Mouse (Mus musculus): ENCODE data around the gene Rsg1.

Rsg1 gene

DNA sequence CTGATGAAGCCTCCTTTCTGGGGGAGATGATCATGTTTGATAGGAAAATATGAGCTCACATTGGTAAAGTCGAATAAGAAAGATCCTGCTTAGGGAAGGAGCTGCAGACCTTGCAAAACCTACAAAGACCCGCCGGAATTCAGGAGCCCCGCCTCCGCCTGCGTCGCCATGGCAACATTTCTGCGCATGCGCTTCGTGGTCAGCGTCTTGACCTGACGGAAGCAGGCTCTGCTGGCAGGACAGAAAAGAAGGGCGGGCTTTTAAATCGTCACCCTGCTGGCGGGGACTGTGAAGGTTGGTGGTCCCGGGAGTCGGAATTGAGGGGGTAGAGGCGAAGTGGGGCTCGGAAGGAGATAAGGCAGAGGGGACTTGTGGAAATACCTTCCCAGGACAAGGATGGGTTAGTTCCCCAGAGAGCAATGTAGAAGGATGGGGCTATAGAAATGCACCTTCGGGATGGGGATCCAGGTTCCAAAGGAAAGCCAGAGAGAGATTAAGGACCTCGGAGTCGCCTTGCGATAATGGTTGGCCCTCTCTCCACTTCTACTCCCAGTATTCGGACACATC, at the start of gene Rsg1:
Gene Rsg1 (plus strand): TSS at position 187 of the 567 bp plus-strand sequence.
- peak; percentile 93 to 96 for DNase-seq

DNA sequence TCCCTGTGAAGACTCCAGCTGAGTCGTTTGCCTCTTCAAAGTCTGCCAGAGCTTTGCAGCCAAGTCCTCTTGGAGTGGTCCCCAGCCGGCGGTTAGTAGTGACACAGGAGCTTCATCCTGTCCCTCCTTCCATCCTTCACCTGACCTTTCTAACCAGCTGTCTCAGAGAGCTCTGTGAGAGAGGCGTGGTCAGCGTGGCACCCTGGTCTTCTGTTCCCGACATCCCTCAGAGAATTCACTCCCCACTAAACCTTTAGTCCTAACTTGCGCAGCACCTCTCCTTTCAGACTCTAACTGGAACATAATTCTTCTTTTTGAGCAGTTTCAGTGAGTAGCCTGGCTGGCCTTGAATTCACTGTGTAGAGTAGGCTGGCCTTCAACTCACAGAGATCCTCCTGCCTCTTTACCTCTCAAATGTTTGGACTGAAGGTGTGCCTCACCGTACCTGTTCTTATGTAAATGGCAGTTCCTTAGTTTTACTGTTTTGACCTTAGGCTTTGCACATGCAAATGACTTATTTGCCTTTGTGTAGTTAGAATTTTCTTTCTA, 47.9 kb upstream of the Rsg1 start:
- DNase-seq: no peak

DNA sequence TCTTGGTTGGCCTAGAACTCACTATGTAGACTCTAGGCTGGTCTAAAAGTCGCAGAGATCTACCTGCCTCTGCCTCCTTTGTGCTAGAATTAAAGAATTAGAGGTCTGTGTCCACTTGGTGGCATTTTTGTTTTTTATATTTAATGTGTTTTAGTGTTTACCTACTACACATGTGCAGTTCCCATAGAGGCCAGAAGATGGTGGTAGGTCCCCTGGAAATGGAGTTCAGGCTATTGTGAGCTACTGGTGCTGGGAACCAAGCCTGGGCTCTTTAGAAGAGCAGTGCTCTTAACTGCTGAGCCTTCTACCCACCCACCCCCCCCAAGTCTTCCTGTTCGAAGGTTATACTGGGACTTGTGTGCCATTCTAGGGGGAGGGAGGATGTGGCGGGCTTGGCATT, 46.6 kb upstream of the Rsg1 start:
- no peak for DNase-seq

DNA sequence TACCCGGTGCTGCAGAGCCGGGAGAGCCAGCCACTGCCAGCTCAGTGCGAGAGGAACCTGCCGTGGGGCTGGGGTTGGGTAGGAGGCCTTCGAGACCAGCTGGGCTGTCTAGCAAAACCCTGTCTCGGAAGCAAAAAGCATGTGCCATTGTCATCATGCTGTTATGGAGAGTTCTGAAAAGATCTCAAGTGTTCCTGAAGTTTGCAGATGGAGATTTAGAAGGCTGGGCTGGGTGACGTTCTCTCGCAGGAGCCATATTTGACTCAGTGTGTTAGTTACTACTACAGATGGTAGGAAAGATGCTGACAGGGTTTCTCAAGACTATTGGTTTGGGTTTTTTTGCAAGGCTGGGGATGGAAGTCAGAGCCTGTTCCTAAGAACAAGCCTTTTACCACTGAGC, 41.6 kb upstream of the Rsg1 start:
- DNase-seq: no peak

DNA sequence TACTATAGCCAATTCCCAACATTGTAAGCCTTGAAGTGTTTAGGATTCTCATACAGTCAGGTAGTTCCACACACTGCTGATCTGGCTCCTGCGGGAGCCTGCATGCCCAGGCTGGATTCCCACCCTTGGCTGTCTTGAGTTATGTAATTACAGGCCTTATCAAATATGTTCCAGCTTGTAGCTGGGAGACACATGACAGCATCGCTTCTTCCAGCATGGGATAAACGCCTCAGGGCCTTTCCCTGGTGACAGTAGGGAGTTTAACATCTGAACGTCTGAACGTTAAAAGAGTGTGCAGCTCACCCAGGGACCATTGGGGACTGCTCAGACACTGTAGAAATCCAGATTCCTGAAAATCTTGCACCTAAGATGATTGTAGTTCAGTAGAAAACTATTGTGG, 38.0 kb upstream of the Rsg1 start:
- DNase-seq: no peak

DNA sequence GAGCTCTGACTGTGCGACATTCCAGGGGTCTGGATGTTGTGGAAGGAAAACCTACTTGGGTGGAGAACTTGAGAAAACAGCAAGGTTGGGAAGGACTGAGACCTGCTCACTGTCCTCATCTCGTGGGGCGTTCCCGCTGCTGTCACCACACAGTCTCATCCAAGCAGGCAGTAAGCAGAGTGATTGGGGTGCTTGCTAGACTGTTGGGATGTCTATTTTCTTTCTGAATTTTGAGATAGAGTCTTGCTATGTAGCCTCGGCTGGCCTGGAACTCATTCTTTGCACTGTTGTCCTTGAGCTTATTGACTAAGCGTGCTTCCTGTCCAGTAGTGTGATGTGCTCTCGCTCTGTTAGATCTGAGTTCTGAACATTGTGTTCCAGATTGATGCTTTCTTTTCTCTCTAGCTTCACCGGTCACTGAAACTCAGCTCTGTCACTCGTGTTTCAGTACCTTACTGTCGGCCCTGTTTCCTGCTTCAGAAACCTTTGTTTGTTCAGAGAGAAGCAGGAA, 37.4 kb upstream of the Rsg1 start:
- DNase-seq: no peak

DNA sequence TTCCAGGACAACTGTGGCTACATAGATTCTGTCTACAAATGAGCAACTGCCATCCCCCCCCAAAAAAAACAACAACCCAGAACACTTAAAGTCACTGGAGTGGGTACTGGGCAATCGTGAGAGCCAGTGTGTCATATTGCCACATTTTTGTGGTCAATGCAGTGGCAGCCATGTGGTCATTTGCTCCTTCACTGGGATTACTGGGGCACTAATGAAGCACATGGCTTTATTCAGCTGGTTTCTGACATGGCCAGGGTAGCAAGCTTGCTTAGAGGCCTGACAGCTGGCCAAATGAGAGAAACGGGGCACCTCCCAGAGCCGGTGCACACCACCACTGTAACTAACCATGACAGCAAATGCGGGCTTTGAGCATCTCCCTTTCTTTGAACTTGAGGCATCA, 35.3 kb upstream of the Rsg1 start:
- no peak for DNase-seq

DNA sequence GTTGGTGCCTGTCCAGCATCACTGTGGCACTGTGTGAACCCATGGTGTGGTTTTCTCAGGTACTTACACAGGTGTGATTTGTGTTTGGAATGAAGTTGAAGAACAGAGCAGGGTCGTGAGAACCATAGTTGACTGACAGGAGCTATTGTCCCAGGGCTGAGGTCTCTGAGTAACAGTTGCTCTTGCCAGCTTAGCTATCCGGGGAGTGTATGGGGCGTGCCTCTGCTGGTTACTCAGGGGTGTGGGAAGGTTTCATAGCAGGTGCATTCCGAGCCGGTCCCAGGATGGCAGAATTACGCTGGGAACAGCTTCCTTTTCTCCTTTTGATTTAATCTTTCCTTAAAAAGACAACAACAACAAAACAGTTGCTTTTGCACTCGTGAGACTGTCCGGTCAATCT, 32.9 kb upstream of the Rsg1 start:
- no peak for DNase-seq

DNA sequence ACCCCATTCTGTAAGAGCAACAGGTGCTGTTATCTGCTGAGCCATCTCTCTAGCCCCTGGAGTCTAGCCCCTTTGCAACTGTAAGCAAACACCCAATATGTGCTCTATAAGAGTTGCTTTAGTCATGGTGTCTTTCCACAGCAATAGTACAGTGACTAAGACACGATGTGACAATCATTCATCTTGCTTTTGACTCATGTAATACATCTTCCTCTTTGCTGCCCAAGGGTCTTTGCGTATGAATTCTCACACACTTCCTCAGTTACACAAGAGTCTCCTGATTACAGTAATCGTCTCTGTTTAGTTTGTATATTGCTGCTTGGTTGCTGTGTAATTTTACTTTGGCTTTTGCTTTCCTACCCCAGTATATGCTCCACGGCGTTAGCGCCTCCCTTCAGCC, 31.8 kb upstream of the Rsg1 start:
- no peak for DNase-seq

DNA sequence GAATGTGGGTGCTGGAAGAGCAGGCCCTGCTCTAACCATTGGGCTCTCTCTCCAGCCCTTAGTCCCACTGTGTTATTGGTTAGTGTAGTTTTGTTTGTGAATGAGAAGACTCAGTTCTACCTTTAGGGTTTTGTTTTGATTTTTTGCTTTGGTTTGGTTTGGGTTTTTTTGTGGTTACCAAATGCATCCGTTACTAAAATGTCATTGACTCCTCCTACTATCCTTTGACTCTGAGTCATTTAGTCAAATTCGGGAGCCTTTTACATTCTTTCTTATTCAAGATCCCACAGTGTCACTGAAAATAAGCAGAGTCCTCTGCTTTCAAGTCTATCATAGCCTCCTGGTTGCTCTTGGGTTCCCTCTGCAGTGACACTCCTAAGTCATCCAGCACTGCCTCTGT, 29.8 kb upstream of the Rsg1 start:
- DNase-seq: no peak

DNA sequence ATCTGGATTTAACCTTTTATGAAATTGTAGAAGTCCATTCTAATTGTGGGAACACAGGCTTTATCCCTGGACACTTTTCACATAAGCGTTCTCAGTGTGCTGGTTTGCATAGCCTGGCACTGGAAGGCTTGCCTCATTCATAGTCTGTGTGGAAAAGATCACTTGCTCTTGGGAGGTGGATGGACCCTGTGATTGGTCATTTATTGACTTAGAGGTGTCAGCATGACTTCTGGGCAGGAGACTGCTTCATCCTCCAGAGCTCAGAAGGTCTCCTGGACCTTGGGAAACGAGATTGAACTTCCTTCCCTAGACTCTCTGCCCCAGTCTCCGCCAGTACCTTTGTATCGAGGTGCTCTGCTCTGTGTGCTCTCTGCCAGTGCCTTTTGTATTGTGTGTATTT, 29.3 kb upstream of the Rsg1 start:
- no peak for DNase-seq

DNA sequence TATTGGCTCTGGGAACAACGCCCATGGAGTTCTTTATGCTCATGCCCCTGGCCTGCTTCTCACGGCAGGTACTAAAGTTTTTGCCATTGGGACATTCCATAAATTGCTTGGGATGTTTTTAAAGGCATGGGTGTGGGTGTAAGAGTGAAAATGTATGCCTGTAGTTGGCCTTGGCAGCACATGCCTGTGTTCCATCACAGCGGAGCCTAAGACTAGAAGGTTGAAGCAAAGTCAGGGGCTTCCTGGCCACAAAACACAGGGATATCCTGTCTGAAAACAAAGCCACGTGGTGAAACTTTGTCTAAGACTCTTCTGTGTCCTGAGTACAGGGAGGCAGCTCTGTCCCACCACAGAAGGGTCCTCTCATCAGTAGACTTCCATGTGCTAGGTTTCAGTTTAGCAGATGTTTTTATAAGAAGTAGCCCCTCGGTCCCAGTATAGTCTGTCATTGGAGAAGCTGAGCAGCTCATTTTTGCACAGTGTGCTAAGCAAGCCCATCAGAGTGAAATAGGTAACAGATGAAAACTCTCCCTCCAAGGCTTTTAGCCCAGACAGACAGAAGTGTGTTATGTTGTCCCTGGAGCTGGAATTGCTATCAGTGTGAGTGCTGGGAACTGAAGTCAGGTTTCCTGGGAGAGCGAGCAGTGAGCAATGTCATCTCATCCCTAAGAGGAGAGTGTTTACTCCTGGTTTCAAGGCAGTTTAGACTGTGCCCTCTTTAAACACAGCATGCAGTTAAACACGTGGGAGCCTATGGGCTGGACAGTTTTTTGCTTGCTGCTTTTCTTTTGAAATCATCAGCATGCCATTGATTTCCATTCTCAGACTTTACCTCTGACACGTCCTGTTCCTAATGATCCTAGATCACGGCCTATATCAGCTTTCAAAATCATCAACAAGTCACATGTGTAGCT, 26.6 kb upstream of the Rsg1 start:
- DNase-seq: no peak

DNA sequence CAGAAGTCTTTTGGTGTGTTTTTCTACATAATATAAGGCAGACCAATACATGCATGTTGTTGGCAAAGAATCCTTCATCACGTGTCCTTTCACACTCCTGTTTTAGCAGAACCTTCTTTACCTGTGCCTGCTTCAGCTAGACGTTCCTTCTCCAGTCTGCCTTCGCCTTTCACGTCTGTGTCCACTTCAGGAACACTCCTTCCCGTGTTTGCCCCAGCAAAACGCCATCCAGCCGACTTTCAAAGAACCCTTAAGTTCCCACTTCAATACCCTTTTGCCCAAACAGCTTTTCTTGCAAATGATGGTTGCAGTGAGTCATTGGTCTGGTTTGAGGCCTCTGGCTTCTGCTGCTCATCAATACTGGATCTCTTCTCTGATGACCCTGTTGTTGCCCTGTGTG, 22.5 kb upstream of the Rsg1 start:
- DNase-seq: no peak

DNA sequence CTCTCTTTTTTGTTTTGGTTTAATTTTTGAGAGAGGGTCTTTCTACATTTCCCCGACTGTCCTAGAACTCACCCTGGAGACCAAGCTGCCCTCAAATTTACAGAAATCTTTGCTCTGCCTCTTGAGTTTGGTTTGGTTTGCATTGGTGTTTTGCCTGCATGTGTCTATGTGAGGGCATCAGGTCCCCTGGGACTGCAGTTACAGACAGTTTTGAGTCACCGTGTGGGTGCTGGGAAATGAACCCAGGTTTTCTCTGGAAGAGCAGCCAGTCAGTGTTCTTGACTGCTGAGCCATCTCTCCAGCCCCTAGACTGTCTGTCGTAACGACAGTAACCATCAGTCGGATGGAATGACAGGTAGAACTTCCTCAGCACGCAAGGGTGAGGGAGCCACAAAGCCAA, 19.2 kb upstream of the Rsg1 start:
- no peak for DNase-seq

DNA sequence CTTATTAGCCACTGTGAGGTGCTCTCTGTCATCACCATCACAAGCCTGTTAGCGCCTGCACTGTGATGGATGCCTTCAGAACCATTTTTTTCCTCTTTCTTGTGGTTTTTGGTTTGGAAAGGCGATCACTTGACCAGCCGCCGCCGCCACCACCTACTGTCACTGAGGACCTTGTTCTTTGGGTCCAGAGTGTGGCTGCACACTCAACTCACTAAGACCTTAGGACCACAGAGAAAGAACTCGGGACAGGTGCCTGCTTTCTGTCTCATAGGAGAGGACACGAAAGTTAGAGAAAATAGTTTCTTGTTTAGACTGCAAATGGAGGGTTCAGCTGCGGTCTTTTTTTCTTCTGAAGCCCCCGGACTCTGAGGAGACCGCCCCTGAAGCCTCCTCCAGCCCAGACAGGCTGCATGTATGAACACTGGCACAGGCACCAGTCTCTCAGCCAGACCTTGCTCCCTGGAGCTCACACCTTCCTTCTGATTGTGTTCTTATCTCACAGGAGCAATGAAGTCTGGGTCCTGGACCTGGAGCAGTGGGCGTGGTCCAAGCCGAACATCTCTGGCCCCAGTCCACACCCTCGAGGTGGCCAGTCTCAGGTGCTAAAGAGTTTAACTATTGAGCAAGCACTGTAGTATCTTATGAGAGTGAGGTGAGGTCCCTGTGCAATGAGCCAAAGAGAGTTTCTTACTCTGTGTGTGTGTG, 16.6 kb upstream of the Rsg1 start:
- no peak for DNase-seq

DNA sequence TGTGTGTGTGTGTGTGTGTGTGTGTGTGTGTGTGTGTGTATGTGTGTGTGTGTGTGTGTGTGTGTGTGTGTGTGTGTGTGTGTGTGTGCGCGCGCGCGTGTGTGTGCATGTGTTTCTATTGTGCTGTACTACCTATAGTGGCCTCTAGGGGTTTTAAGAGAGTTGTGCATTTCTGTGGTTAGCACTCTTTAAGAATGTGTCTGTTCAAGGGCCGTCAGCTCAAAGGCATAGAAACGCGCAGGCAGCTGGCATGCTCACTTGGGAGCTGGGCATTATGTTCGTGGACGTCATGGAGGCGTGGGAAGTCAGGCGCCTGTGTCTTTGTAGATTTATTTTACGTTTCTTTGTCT, 16.1 kb upstream of the Rsg1 start:
- no peak for DNase-seq

DNA sequence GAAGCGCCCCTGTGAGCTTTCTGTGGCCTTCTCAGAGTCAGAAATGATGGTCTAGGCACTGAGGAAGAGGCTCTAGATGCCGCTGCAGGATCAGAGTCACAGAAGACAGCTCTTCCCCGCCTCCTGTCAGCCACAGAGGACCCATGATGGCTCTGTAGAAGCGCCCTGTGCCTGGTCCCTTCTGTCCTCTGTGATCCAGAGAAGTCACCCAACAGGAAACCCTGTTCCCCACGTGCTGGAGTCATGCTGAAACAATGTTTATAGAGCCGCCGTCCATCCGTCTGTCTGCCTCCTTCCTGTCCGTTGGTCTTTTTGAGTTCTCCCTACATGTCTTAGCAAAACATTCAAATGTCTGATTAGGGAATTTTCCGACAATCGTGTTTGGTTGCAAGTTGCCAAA, 12.8 kb upstream of the Rsg1 start:
- no peak for DNase-seq

DNA sequence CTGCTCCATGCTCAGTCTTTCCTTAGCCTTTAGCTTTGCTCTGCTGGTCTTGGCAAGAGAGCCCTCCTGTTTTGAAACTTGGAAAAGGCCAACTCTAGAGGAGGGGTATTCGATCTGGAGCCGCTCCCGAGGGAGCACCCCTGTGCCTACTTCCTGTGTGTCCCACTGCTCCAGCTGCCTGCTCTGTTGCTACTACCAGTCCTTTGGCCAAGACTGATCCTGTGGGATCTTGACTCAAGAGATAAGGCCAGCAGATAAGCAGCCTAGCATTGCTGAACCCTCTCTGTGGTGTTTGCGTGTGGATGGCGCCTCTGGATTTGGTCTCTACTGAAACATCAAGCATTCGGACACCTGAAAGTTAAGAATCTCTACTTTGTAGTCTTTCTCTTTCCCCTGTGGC, 11.6 kb upstream of the Rsg1 start:
- no peak for DNase-seq

DNA sequence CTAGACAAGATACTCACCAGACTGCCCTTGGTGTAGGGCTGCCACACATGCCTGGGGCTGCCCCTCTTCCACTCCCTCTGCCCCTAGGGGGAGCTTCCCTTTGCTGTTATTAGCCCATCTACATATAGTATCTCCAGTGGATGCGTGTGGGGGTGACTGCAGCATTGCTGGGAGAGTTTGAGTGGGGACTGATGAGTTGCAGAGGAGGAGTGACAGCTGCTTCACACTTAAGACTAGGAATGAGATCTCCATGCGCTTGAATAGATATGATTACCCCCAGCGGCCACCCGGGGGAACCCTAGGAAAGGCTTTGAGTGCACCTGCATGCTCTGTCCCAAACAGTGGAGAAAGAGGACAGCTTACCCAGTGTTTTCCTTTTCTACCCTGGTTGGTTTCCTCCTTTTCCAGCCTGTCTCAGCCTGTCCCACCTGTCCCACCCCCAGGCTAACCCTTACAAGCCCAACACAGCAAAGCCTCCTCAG, 9.1 kb upstream of the Rsg1 start:
- no peak for DNase-seq

DNA sequence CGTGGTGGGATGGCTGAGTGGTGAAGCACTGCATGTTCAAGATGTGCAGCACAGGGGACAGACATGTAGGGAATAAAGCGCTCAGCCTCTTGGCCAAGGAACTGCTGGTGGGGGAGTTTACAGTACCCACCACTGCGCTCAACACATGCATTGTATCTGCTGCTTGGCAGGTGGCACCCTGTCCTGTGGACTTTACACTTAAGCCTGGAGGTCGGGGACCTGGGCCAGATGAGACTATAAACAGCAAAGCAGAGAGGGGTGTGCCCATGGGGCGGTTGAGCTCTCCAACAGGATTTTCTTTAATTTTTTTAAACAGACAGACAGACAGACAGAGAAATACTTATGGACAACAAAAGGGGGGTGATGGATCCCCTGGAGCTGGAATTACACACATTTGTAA, 6.7 kb upstream of the Rsg1 start:
- DNase-seq: no peak

DNA sequence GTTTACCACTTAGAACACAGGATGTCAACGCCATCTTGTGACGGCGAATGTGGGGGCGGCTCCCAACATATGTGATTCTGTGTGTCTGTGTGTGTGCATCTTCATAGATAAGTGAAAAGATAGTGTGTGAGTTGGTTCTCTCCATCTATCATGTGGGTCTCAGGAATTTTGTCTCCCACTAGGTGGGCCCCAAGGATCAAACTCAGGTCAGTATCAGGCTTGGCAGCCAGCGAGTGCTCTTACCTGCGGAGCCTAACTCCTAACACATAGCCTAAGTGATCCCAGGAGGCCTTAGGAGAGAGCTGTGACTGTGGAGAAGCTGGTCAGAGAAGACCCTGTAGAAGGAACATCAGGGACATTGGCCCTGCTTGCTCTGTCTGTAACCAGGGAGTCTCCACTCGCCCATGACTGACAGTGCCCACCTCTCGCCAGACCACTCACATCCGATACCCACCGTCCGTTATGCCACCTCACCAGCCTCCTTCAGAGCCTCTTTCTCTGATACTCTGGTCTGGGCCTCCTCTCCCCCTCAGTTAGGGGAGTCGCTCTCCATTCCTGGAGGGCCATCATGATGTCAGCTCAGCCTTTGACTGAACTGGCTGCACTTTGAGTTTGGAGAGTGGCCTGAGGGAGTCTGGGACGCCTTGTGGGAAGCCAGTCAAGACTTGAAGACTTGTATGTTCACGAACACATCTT, 3.1 kb upstream of the Rsg1 start:
- no peak for DNase-seq

DNA sequence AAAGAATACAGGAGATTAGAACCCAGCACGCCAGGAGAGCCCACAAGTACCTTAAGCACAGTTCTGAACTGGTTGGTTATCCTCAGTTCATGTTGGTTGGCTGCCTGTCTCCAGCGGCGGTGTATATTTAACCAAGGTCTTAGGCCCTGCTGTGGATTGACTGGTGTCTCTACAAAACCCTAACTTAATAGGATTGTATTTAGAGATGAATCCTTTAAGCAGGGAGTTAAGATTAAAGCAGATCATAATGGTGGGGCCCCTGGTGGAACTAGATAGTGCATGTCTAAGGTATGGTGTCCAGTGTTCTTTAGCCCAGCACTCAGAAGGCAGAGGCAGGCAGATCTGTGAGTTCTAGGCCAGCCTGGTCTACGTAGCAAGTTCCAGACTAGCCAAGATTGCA, 2.1 kb upstream of the Rsg1 start:
- DNase-seq: no peak

DNA sequence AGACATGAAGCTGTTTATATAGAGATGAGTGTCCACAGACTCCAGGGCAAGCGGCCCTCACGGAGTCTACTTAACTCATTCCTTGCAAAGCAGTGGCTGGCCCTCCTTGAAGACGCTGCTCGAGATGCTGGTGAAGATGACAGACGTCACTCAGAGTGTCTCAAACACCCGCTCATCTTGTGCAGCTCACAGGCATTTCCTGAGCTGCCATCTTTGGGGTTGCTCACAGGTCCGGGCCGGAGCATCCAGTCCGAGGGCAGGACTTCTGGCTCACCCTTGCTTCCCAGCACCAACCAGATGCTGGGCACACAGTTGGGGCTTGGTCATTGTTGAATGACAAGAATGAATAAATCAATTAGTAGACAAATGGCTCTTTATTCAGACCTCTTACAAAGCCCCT, 864 bp upstream of the Rsg1 start:
- no peak for DNase-seq

All from thymus, adult 18-20 months (tissue).